Mouse (Mus musculus): ENCODE results near the gene Arglu1.

DNA sequence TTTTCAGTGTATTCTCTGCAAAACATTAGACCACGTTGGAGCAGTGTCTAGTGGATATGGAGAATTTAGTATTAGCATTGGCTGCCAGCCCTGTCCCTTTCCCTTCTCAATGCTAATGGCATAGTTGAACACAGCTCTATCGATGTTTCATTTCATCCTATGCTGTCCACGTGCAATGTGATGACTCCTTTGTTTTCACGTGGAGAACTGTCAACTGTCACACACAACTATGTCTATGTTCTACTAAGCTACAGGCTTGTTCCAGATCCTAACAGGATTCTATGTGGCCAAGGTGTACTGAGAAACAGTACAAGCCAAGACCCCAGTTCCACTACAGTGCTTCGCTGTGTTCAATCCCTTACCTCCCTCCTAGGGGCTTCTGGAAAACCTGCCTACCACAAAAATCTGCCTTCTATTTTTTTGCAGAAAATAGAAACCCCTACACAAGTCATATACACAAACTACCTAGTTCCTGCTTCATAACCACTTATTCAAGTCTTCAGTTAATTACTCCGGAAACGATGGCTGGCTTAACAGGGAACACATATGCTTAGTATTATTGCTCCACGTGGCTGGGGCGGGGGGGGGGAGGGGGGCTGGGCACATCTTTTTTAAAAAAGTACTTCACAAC, 1.4 kb downstream of the Arglu1 start:
- TF ChIP-seq POLR2A (IDR thresholded peaks at IDR 0.05; ENCODE audit: low read depth, low read length), result no peak
- no peak for TF ChIP-seq CTCF (IDR thresholded peaks at IDR 0.05; ENCODE audit: extremely low read depth, insufficient read depth, insufficient read length, insufficient replicate concordance)
